9 mouse cellular contexts compared by ENCODE assay signal in genomic region chr9:108431431-108432067, GRCm38 (mm10). TPM values are rescaled to one million over a fixed set of nuclear protein-coding genes. Genes with fewer than 3 reads are reported as not detected.
DNase-seq lines count a peak whose midpoint lies in the region; ATAC-seq lines count a peak whose summit lies in the region.
"Had no signal": no experiment of that assay in that cellular context is flagged by ENCODE, and none has a peak within 500 bp of the region (broad histone marks: within the 10 kb centered on the region; RNA-seq: fewer than 3 reads in every experiment).

No protein-coding gene starts in this region.

- H3K27me3 ChIP-seq in hindbrain, embryonic 16.5 days (replicated peaks; ENCODE audit: control insufficient read depth, insufficient read depth, low read length) = no peaks in the 10 kb centered on the region

- 56% methylated on average over 32 of the region's 32 CpGs for WGBS in hindbrain, embryonic 16.5 days

- no peaks in the 10 kb centered on the region for H3K9me3 ChIP-seq in hindbrain, embryonic 16.5 days (ENCODE audit: control insufficient read depth, low read length)

- H3K4me2 ChIP-seq in hindbrain, embryonic 16.5 days (ENCODE audit: low read length) = peak overlapping the region; percentile 55

- peak; percentile 26 for DNase-seq in CD4-positive, CD25-positive, alpha-beta regulatory T cell, adult 2 months (ENCODE audit: low read depth, low spot score)
- peak; percentile 59 for DNase-seq in embryo, embryonic 10 days (ENCODE audit: low spot score)
- DNase-seq in testis, postnatal 14 days (ENCODE audit: low spot score) = peak; percentile 87
- no peak for DNase-seq in ovary, postnatal 10 days (ENCODE audit: low spot score)
- DNase-seq in thymus, adult 18-20 months = no peak

- H3K27ac ChIP-seq in hindbrain, embryonic 16.5 days (ENCODE audit: low read depth, low read length) = no peak overlapping the region

- H3K9ac ChIP-seq in hindbrain, embryonic 16.5 days (ENCODE audit: low read depth, low read length) = peak overlapping the region; percentile 53

- H3K4me1 ChIP-seq in hindbrain, embryonic 16.5 days (ENCODE audit: control insufficient read depth, insufficient read depth, low read depth, low read length) = no peaks in the 10 kb centered on the region; the same call in 1 of the 2 replicates

- ATAC-seq in CD4-positive, CD25-positive, alpha-beta regulatory T cell, adult 4 months = no peak
- ATAC-seq in hindbrain, embryonic 16.5 days = peak; percentile 68
- ATAC-seq in megakaryocyte, adult 5-6 weeks (ENCODE audit: poor library complexity, severe bottlenecking) = peak; percentile 38; the same call in 1 of the 2 replicates

- peak overlapping the region; percentile 39 for H3K4me3 ChIP-seq in hindbrain, embryonic 16.5 days (ENCODE audit: low read length)

- no peaks in the 10 kb centered on the region for H3K36me3 ChIP-seq in hindbrain, embryonic 16.5 days (ENCODE audit: control insufficient read depth, insufficient read depth, low read length)

RNA-seq across cellular contexts. Expression of gene Ccdc36, which starts 3.3 kb away (rescaled TPM):
- under 1 TPM in 1 of 2 experiments, not detected in 1; 0.11 TPM for polyA plus RNA-seq in CD4-positive, CD25-positive, alpha-beta regulatory T cell, adult 4 months (2017; shearing (Covaris generic))
- polyA plus RNA-seq in hindbrain, embryonic 16.5 days (2015; fragmentation: Nextera tagmentation; extraction: Ambion mirVana) = 1.6 and 1.7 TPM in 2 replicates
- total RNA-seq in megakaryocyte, adult 5-6 weeks (2015) = not detected in 2 replicates
- total RNA-seq in megakaryocyte, adult 5-6 weeks (2017) = 0.15 and 0.28 TPM in 2 replicates

RNA-seq across cellular contexts. Expression of gene BC048562, which starts 4.7 kb away (rescaled TPM):
- polyA plus RNA-seq in CD4-positive, CD25-positive, alpha-beta regulatory T cell, adult 4 months (2017; shearing (Covaris generic)) = not detected
- polyA plus RNA-seq in hindbrain, embryonic 16.5 days (2015; fragmentation: Nextera tagmentation; extraction: Ambion mirVana) = not detected in 2 replicates
- not detected in 2 replicates for total RNA-seq in megakaryocyte, adult 5-6 weeks (2015)
- total RNA-seq in megakaryocyte, adult 5-6 weeks (2017) = not detected in 2 replicates
- polyA plus RNA-seq: gonadal fat pad, adult 2 months had no signal

RNA-seq across cellular contexts. Expression of gene Ccdc71, which starts 28.8 kb away (rescaled TPM):
- polyA plus RNA-seq in CD4-positive, CD25-positive, alpha-beta regulatory T cell, adult 4 months (2017; shearing (Covaris generic)) = 10 to 100 TPM; 29.9 to 39.2 TPM
- polyA plus RNA-seq in hindbrain, embryonic 16.5 days (2015; fragmentation: Nextera tagmentation; extraction: Ambion mirVana) = 57.6 and 68.3 TPM in 2 replicates
- total RNA-seq in megakaryocyte, adult 5-6 weeks (2015) = 26.7 and 29.4 TPM in 2 replicates
- total RNA-seq in megakaryocyte, adult 5-6 weeks (2017) = 10.9 and 12.8 TPM in 2 replicates

RNA-seq across cellular contexts. Expression of gene Klhdc8b, which starts 29.8 kb away (rescaled TPM):
- polyA plus RNA-seq in CD4-positive, CD25-positive, alpha-beta regulatory T cell, adult 4 months (2017; shearing (Covaris generic)) = 1 to 10 TPM; 1.6 to 2.2 TPM
- 54.8 and 68.6 TPM in 2 replicates for polyA plus RNA-seq in hindbrain, embryonic 16.5 days (2015; fragmentation: Nextera tagmentation; extraction: Ambion mirVana)
- total RNA-seq in megakaryocyte, adult 5-6 weeks (2015) = 0.16 and 0.33 TPM in 2 replicates
- 1.0 and 1.3 TPM in 2 replicates for total RNA-seq in megakaryocyte, adult 5-6 weeks (2017)

RNA-seq across cellular contexts. Expression of gene 1700102P08Rik, which starts 38.9 kb away (rescaled TPM):
- 1 to 10 TPM in 1 of 2 experiments, not detected in 1; 1.6 TPM for polyA plus RNA-seq in CD4-positive, CD25-positive, alpha-beta regulatory T cell, adult 4 months (2017; shearing (Covaris generic))
- polyA plus RNA-seq in hindbrain, embryonic 16.5 days (2015; fragmentation: Nextera tagmentation; extraction: Ambion mirVana) = 1.5 and 2.7 TPM in 2 replicates
- total RNA-seq in megakaryocyte, adult 5-6 weeks (2015) = 0.47 and 0.98 TPM in 2 replicates
- 1.4 and 3.0 TPM in 2 replicates for total RNA-seq in megakaryocyte, adult 5-6 weeks (2017)

Comparison
In these comparisons a context has a peak if more than half of its experiments do, and no peak if none do; other contexts are left out.
1. DNase-seq: peak in CD4-positive, CD25-positive, alpha-beta regulatory T cell, adult 2 months (single experiment), embryo, embryonic 10 days (single experiment) and testis, postnatal 14 days (single experiment); none in ovary, postnatal 10 days (single experiment) and thymus, adult 18-20 months (0 of 2).